Mouse (Mus musculus) intestine, postnatal 0 days (tissue): ENCODE measurements around the gene Slc44a4. TPM values are rescaled to one million over a fixed set of nuclear protein-coding genes. Genes with fewer than 3 reads are reported as not detected.
A peak's percentile ranks its signal among the peaks of the same experiment; 100 is the strongest.

Experiments used
- ATAC-seq: fragments of 200-750 bp; cut with Nextera tagmentation; 2 replicates; pipeline ENCODE4 v1.8.0; 2017; ENCODE audit warnings: mild to moderate bottlenecking, moderate TSS enrichment, moderate library complexity
- H3K27ac ChIP-seq: fragments of 300-500 bp; sonication (generic); 2 replicates; pipeline ENCODE4 v1.5.1; 2014; ENCODE audit warnings: mild to moderate bottlenecking, low read depth, low read length, moderate library complexity
- H3K27me3 ChIP-seq: fragments of 300-500 bp; sonication (generic); replicated peaks from 2 replicates; pipeline ENCODE4 v1.6.1; 2014; ENCODE audit warnings: low read length, mixed read lengths; ENCODE audit not compliant: control insufficient read depth, insufficient read depth
- H3K36me3 ChIP-seq: fragments of 300-500 bp; sonication (generic); 2 replicates; pipeline ENCODE4 v1.6.1; 2014; ENCODE audit warnings: mild to moderate bottlenecking, moderate library complexity; ENCODE audit not compliant: control insufficient read depth, insufficient read depth
- H3K4me1 ChIP-seq: fragments of 300-500 bp; sonication (generic); replicated peaks from 2 replicates; pipeline ENCODE4 v1.6.1; 2014; ENCODE audit warnings: antibody characterized with exemption, low read length, mixed read lengths; ENCODE audit not compliant: control insufficient read depth, insufficient read depth
- H3K4me2 ChIP-seq: fragments of 300-500 bp; sonication (generic); replicated peaks from 2 replicates; pipeline ENCODE4 v1.6.1; 2014; ENCODE audit warnings: low read depth, mild to moderate bottlenecking, moderate library complexity
- H3K4me3 ChIP-seq: fragments of 300-500 bp; sonication (generic); 2 replicates; pipeline ENCODE4 v1.5.1; 2014; ENCODE audit warnings: low read depth, low read length
- H3K9ac ChIP-seq: fragments of 300-500 bp; sonication (generic); 2 replicates; pipeline ENCODE4 v1.6.1; 2014; ENCODE audit warnings: mild to moderate bottlenecking, low read depth, low read length
- H3K9me3 ChIP-seq: fragments of 300-500 bp; sonication (generic); 2 replicates; pipeline ENCODE4 v1.6.1; 2016; ENCODE audit warnings: mixed run types; ENCODE audit not compliant: control insufficient read depth
- CTCF ChIP-seq: sonication (generic); IDR thresholded peaks from 2 replicates; pipeline ENCODE4 v1.5.1; 2016; ENCODE audit warnings: low read depth, mild to moderate bottlenecking, control low read depth, antibody characterized with exemption, moderate library complexity
- WGBS: fragments of 180-500 bp; shearing (Covaris S2); extraction: QIAGEN DNeasy Blood & Tissue Kit; methylation state at CpG from one replicate; pipeline ENCODE4 v1.1.7; 2014; 5-methylcytosine and 5-hydroxymethylcytosine counted together
- polyA plus RNA-seq: library from polyadenylated mRNA; unstranded; fragments of >200 nt; fragmentation: Nextera tagmentation; extraction: Ambion mirVana; gene quantifications from 2 replicates; pipeline ENCODE4 v1.2.1, GENCODE M21; 2015

Gene Slc44a4
- polyA plus RNA-seq, 1 experiment from 2014 or later: 119 TPM

GRCm38 (mm10) chr17:34902895-34903294, 11.4 kb upstream of the Slc44a4 start:
- no peak for ATAC-seq
- Histone ChIP-seq H3K4me2 (no peak overlapping the region), H3K4me3 (no peak overlapping the region), H3K9ac (no peak overlapping the region), H3K27ac (no peak overlapping the region), H3K9me3 (no peaks in the 10 kb centered on the region), H3K27me3 (no peaks in the 10 kb centered on the region), H3K36me3 (peaks cover 57% of the 10 kb centered on the region), H3K4me1 (no peaks in the 10 kb centered on the region)
- TF ChIP-seq CTCF: no peak
- 78% methylated on average over 9 of the region's 9 CpGs for WGBS

- Histone ChIP-seq H3K4me1 (0 out of 2 replicates have a peak, but pooled peaks cover 4% of the 10 kb centered on the region), H3K4me3 (no peak overlapping the region), H3K9ac (no peak overlapping the region), H3K4me2 (peak overlapping the region; percentile 21), H3K36me3 (peaks cover 73% of the 10 kb centered on the region), H3K27me3 (no peaks in the 10 kb centered on the region), H3K9me3 (no peaks in the 10 kb centered on the region), H3K27ac (peak overlapping the region; percentile 84)
- 34% methylated on average over 10 of the region's 10 CpGs for WGBS
- no peak for TF ChIP-seq CTCF
- ATAC-seq: peak; percentile 66
Observed at GRCm38 (mm10) chr17:34910982-34911381, 3.3 kb upstream of the Slc44a4 start.

- no peaks in the 10 kb centered on the region for H3K9me3 ChIP-seq
- H3K9ac ChIP-seq: no peak overlapping the region
- TF ChIP-seq CTCF: peak; percentile 96
- peak; percentile 46 for ATAC-seq
- peaks cover 64% of the 10 kb centered on the region for H3K36me3 ChIP-seq
- no peak overlapping the region for H3K4me3 ChIP-seq
- peak overlapping the region; percentile 84 for H3K27ac ChIP-seq
- 30% methylated on average over 5 of the region's 5 CpGs for WGBS
- H3K27me3 ChIP-seq: no peaks in the 10 kb centered on the region
- H3K4me2 ChIP-seq: no peak overlapping the region
- H3K4me1 ChIP-seq: 0 out of 2 replicates have a peak, but pooled peaks cover 4% of the 10 kb centered on the region
Observed at GRCm38 (mm10) chr17:34911945-34912351, 2.3 kb upstream of the Slc44a4 start.

- Histone ChIP-seq H3K27ac (peak overlapping the region; percentile 87), H3K9me3 (no peaks in the 10 kb centered on the region), H3K4me1 (peaks cover 4% of the 10 kb centered on the region; the same call in 1 of the 2 replicates), H3K27me3 (no peaks in the 10 kb centered on the region), H3K4me2 (peak overlapping the region; percentile 69), H3K4me3 (peak overlapping the region; percentile 43), H3K9ac (peak overlapping the region; percentile 66), H3K36me3 (peaks cover 38% of the 10 kb centered on the region)
- ATAC-seq: peak; percentile 64
- peak; percentile 77 for TF ChIP-seq CTCF
- 12% methylated on average over 10 of the region's 11 CpGs for WGBS
Observed at GRCm38 (mm10) chr17:34915410-34915831, 1.2 kb downstream of the Slc44a4 start.

GRCm38 (mm10) chr17:34916316-34916715, 2.0 kb downstream of the Slc44a4 start:
- WGBS: 88% methylated on average over 5 of the region's 5 CpGs
- Histone ChIP-seq H3K4me2 (peak overlapping the region; percentile 69), H3K9me3 (no peaks in the 10 kb centered on the region), H3K4me1 (peaks cover 3% of the 10 kb centered on the region; the same call in 1 of the 2 replicates), H3K27ac (no peak overlapping the region), H3K27me3 (no peaks in the 10 kb centered on the region), H3K9ac (no peak overlapping the region; the same call in 1 of the 2 replicates), H3K4me3 (no peak overlapping the region), H3K36me3 (peaks cover 35% of the 10 kb centered on the region)
- TF ChIP-seq CTCF: no peak
- no peak for ATAC-seq

- H3K9ac ChIP-seq: no peak overlapping the region
- 67% methylated on average over 9 of the region's 9 CpGs for WGBS
- no peaks in the 10 kb centered on the region for H3K9me3 ChIP-seq
- TF ChIP-seq CTCF: no peak
- H3K4me1 ChIP-seq: no peaks in the 10 kb centered on the region; the same call in 1 of the 2 replicates
- H3K4me3 ChIP-seq: no peak overlapping the region
- peak overlapping the region; percentile 6; the same call in 1 of the 2 replicates for H3K4me2 ChIP-seq
- H3K36me3 ChIP-seq: peaks cover 33% of the 10 kb centered on the region
- no peak overlapping the region for H3K27ac ChIP-seq
- no peak for ATAC-seq
- no peaks in the 10 kb centered on the region for H3K27me3 ChIP-seq
Observed at GRCm38 (mm10) chr17:34917188-34917587, 2.9 kb downstream of the Slc44a4 start.

GRCm38 (mm10) chr17:34922939-34923338, 8.7 kb downstream of the Slc44a4 start:
- 44% methylated on average over 6 of the region's 6 CpGs for WGBS
- Histone ChIP-seq H3K27ac (no peak overlapping the region), H3K36me3 (peaks cover 27% of the 10 kb centered on the region; the same call in 1 of the 2 replicates), H3K9ac (no peak overlapping the region), H3K27me3 (no peaks in the 10 kb centered on the region), H3K4me1 (no peaks in the 10 kb centered on the region), H3K4me2 (no peak overlapping the region), H3K4me3 (no peak overlapping the region), H3K9me3 (no peaks in the 10 kb centered on the region)
- ATAC-seq: 0 out of 2 replicates have a peak, but pooled peaks have one; percentile 11
- TF ChIP-seq CTCF: peak; percentile 56
